Mouse (Mus musculus) megakaryocyte, embryonic 14.5 days (primary cell): ENCODE data around the gene Cdk6.
"Not testable (repeated sequence)": the region's sequence is repeated elsewhere in the genome, so short reads cannot be mapped to it uniquely, and the experiment has no call there.

Experiments
- FLI1 ChIP-seq: IDR thresholded peaks from 2 replicates; pipeline ENCODE4 v1.6.1; 2012; ENCODE audit warnings: low read length, inconsistent platforms, mixed read lengths
- GATA1 ChIP-seq: IDR thresholded peaks from 3 replicates; pipeline ENCODE4 v1.6.1; 2012; ENCODE audit warnings: mixed read lengths, low read length, inconsistent platforms, borderline replicate concordance

DNA sequence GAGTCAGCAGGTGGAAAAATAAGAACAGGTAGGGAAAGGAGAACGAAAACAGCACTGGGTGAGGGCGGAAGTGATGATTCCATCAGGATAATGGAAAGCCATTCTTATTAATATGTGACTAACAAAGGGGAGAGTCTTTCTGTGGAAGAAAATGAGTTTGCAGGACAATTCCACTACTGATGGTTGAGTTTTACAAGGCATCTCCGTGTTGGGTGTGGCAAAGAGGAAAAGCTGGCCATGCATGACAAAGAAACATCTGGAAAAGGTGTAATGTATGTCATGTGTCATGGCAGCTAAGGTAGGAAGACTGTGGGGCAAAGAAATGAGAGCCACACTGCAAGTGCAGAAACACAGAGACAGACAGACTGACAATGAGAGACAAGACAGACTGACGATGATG lies 8.3 kb upstream of the Cdk6 start:
- not testable (repeated sequence) for TF ChIP-seq GATA1, FLI1
